Mouse (Mus musculus): ENCODE measurements at regions not wholly inside any gene's neighbourhood (a gene's known extent, or its start where the extent isn't known, plus 50 kb on each side); places are given as distances from the start of the nearest gene placed in this dataset.
A peak's percentile ranks its signal among the peaks of the same experiment; 100 is the strongest.

DNA sequence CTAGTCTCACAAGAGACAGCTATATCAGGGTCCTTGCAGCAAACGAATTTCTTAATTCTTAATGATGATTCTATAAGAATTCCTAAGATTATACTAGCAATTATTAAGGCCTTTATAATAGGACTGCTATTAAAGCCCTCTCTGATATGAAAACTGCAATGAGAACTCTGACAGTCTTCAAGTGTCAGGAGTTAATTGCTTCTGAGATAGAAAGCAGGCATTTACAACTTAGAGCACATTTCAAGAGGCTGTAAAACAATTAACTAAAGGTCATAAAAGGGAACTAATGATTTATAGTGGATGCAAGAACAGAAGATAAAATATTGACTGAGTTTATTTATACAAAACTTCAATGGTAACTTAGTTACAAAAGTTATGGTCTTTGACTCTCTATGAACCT is 84.9 kb upstream of the Phlpp1 start:
- DNase-seq (ENCODE audit: low spot score): no peak

DNA sequence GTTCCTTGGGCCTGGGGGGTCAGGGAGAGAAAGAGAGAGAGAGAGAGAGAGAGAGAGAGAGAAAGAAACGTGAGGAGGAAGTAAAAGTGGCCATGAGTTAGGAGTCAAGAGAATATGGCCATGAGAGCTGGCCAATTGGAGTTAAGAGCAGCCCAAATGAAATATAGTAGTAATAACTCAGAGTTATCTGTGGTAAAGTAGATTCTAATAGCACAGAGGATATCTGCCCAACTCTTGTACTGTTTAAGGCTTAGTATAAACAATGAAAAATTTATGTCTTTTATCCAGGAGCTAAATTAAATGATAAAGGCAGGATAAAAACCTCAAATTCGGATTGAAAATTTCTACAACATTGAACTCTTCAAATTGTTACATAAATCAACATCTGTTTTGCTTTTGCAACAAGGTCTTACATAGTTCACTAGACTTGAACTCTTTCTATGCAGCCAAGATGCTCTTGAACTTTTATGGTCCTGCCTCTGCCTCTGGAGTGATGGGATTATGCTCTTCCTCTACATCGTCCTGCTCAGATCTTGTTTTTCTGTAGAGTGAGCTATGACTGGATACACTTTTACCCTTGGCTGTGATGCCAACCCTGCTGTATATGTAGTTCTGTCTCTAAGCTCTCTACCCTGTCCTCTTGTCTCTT is 78.5 kb upstream of the Phlpp1 start:
- no peak for DNase-seq (ENCODE audit: low spot score)

DNA sequence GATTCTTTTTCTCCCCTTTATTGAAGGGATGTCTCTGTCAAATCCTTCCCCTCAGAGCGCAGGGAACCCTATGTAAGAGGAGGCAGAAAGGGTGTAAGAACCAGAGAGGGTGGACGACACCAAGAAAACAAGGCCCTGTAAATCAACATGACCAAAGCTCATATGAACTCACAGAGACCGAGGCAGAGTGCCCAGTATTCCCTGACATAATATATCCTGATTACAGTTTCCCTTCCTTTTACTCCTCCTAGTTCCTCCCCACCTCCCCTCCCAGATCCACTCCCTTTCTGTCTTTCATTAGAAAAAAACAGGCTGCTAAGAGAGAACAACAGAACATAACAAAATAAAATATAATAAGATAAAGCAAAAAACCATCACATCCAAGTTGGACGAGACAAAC is 77.7 kb upstream of the Phlpp1 start:
- DNase-seq (ENCODE audit: low spot score): no peak

DNA sequence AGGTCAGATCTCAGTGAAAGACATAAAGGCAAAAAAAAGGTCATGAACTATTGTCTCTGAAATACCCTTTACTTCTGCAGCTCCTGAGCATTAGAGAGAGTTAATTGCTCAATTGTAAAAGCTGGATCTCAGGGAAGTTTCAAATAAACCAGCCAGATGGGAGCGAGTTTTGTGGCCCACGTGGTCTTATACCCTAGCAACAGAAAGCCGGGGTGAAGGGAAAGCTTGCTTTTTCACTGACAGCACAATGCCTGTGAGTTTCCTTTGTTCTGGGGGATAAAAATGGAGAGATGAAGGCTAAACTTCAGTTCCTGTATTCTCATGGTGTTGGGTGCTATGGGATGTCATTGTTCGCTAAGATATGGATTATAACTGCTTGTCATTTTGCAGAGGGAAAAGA is 75.2 kb upstream of the Phlpp1 start:
- DNase-seq (ENCODE audit: low spot score): peak; percentile 47

DNA sequence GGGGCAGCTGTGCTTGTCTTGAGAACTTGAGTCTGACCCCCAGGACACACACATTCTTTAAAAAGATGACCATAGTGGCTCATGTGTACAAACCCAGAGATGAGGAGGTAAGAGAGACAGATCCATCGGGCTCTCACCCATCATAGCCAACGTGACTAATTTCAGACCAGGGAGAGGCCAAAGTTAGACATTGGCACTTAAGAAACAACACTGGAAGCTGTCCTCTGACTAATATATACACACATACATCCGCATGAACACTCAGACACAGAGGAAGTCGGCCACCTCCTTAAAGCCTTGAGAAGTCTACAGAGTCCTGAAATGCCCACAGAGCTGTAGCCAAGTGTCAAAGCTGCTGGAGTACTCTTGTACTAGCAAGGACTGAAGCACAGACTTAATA is 74.4 kb upstream of the Phlpp1 start:
- DNase-seq (ENCODE audit: low spot score): no peak

DNA sequence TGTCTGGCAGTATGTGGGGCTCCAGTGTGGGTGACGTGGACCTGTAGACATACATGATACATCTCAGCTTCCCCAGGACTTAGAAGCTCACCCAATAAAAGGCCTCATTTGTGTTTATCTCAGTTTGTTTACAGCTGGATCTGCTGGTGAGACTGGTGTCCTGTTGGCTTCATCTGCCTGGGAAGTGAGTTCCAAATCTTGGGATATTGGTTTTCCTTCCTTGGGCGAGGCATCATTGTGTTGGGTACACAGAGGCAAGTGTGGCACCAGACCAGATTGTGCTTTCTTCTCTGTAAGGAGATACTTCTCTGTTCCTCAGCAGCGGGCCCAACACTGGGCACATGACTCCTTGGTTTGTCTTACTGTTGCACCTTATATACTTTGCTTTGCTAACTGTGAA is 70.9 kb upstream of the Phlpp1 start:
- no peak for DNase-seq (ENCODE audit: low spot score)

DNA sequence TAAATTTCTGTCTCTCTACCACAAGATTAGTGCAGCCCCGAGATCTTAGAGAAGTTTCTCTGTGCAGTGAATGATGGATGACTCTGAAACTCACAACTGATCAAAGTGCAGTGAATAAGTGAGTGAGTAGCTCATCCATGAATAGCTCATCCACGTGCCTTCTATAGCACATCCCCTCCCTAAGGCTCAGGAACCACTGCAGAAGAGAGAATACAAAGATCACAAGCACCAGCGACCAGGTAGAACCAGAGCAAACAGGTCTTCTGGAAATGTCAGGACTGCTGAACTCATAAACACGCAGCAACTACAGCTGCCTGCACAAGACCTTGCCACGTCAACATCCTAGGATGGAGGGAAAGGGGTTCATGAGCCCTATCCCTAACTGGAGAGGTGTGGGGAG is 69.0 kb upstream of the Phlpp1 start:
- DNase-seq (ENCODE audit: low spot score): no peak

DNA sequence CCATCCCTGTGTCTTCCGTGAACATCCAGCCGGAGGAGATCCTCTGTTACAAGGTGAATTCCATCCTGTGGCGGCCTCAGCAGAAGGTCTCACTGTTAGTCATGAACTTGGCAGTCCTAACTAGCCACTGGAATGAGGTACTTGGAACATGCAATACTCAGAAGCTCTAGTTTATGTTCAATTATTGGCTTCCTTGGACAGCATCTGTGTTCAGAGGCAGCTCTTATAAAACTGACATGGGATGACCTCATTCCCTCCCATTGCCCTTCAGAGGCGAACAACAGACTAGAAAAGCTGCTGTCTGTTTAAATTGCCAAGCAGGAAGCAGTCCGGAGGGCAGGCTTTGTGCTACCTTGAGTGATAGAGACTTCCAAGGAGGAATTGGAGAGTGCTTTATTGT is 62.5 kb upstream of the Phlpp1 start:
- DNase-seq (ENCODE audit: low spot score): no peak
